8 mouse cellular contexts compared by ENCODE assay signal in the genomic region with DNA sequence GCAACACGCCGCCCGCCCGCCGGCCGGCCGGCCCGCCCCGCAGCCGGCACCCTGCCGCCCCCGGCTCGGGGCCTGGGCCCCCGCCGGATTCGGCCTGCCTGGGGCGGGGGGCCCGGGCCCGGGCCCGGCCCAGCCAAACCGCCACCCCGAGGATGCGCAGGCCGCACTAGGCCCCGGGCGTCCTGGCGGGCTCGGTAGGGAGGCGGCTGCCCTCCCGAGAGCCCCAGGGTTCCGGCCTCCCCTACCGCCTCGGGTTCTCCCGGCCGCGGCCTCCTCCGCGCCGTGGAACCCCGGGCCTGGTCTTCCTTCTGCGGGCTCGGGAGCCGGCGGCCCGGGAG. TPM values are rescaled to one million over a fixed set of nuclear protein-coding genes. Genes with fewer than 3 reads are reported as not detected.
DNase-seq lines count a peak whose midpoint lies in the region; ATAC-seq and TF ChIP-seq lines count a peak whose summit lies in the region.

No protein-coding gene starts in this region.

- H3K4me2 ChIP-seq in kidney, embryonic 14.5 days (replicated peaks; ENCODE audit: low read depth, low read length) = peak overlapping the region; percentile 60
- peak overlapping the region; percentile 83 for H3K4me2 ChIP-seq in hindbrain, postnatal 0 days (ENCODE audit: low read depth, low read length)
- no peak overlapping the region for H3K4me2 ChIP-seq in myocyte (ENCODE audit: low read depth)

- H3K27ac ChIP-seq in kidney, embryonic 14.5 days (ENCODE audit: low read depth, low read length) = peak overlapping the region; percentile 100
- peak overlapping the region; percentile 100 for H3K27ac ChIP-seq in hindbrain, postnatal 0 days

- 0% methylated on average over 16 of the region's 45 CpGs for WGBS in kidney, embryonic 14.5 days
- 0% methylated on average over 42 of the region's 45 CpGs for WGBS in hindbrain, postnatal 0 days

- peak overlapping the region; percentile 100 for H3K9ac ChIP-seq in kidney, embryonic 14.5 days (ENCODE audit: low read depth, low read length)
- peak overlapping the region; percentile 99 for H3K9ac ChIP-seq in hindbrain, postnatal 0 days (replicated peaks; ENCODE audit: low read length)

- TF ChIP-seq CTCF in hindbrain, postnatal 0 days (IDR thresholded peaks at IDR 0.05; ENCODE audit: low read depth) = no peak

- no peak for TF ChIP-seq POLR2A in myocyte (IDR thresholded peaks at IDR 0.05; ENCODE audit: insufficient read length, low read depth)

- H3K27me3 ChIP-seq in kidney, embryonic 14.5 days (ENCODE audit: control insufficient read depth, insufficient read depth, low read length) = no peaks in the 10 kb centered on the region
- H3K27me3 ChIP-seq in hindbrain, postnatal 0 days (ENCODE audit: insufficient read depth, low read length) = no peaks in the 10 kb centered on the region
- no peaks in the 10 kb centered on the region for H3K27me3 ChIP-seq in myocyte (ENCODE audit: control insufficient read depth, insufficient read depth, insufficient read length)

- peaks cover 14% of the 10 kb centered on the region; the same call in 1 of the 2 replicates for H3K4me1 ChIP-seq in kidney, embryonic 14.5 days (ENCODE audit: control insufficient read depth, insufficient read depth, low read length)
- H3K4me1 ChIP-seq in hindbrain, postnatal 0 days (ENCODE audit: insufficient read depth, low read length) = peaks cover 13% of the 10 kb centered on the region

- peaks cover 46% of the 10 kb centered on the region for H3K79me2 ChIP-seq in myocyte (ENCODE audit: control insufficient read depth, insufficient read depth)

- H3K4me3 ChIP-seq in kidney, embryonic 14.5 days (ENCODE audit: low read length) = peak overlapping the region; percentile 88
- peak overlapping the region; percentile 98 for H3K4me3 ChIP-seq in hindbrain, postnatal 0 days (ENCODE audit: low read length)
- peak overlapping the region; percentile 59 for H3K4me3 ChIP-seq in myocyte

- no peak for DNase-seq in kidney, adult 9 months
- DNase-seq in c-Kit-negative CD71-positive TER-119-positive erythroid progenitor cells, embryonic 14.5 days (ENCODE audit: low read depth, low spot score) = peak; percentile 30
- no peak for DNase-seq in hindbrain, postnatal 0 days (ENCODE audit: low spot score)
- no peak for DNase-seq in spleen, postnatal 36 days (ENCODE audit: low spot score in 2 of 2)
- DNase-seq in natural killer cell, adult 2 months (ENCODE audit: low spot score in 2 of 2) = no peak

- H3K36me3 ChIP-seq in kidney, embryonic 14.5 days (ENCODE audit: control insufficient read depth, insufficient read depth, low read length) = no peaks in the 10 kb centered on the region
- no peaks in the 10 kb centered on the region for H3K36me3 ChIP-seq in hindbrain, postnatal 0 days (ENCODE audit: insufficient read depth, low read length)
- H3K36me3 ChIP-seq in myocyte (ENCODE audit: control insufficient read depth, insufficient read depth) = no peaks in the 10 kb centered on the region

- peak overlapping the region; percentile 94 for H3ac ChIP-seq in myocyte (ENCODE audit: control insufficient read depth, insufficient read length)

- H3K9me3 ChIP-seq in kidney, embryonic 14.5 days (ENCODE audit: control insufficient read depth, low read length) = no peaks in the 10 kb centered on the region
- H3K9me3 ChIP-seq in hindbrain, postnatal 0 days (ENCODE audit: low read length) = no peaks in the 10 kb centered on the region

- no peak; the same call in 1 of the 2 replicates for ATAC-seq in kidney, embryonic 14.5 days (ENCODE audit: low FRiP score, low TSS enrichment)
- ATAC-seq in hindbrain, postnatal 0 days = no peak; the same call in 1 of the 2 replicates
- ATAC-seq in megakaryocyte-erythroid progenitor cell, adult 5-6 weeks (replicated peaks; ENCODE audit: low FRiP score, low TSS enrichment, poor library complexity, severe bottlenecking) = no peak

TF ChIP-seq in myocyte, 11 proteins besides CTCF, POLR2A, EP300 and RAD21:
- TF ChIP-seq MYOD1 (IDR thresholded peaks at IDR 0.05; ENCODE audit: control insufficient read depth in 1 of 3, insufficient read length in 2 of 3, low read depth in 2 of 3) (no peak), TCF3 (IDR thresholded peaks at IDR 0.05; ENCODE audit: insufficient read length, low read depth) (no peak), MYOG (IDR thresholded peaks at IDR 0.05; ENCODE audit: control insufficient read depth in 1 of 3, insufficient read depth in 1 of 3, insufficient read length in 2 of 3, low read depth in 2 of 3) (no peak), REST (IDR thresholded peaks at IDR 0.05; ENCODE audit: insufficient read depth, insufficient read length) (no peak), POLR2AphosphoS2 (IDR thresholded peaks at IDR 0.05; ENCODE audit: insufficient read length, low read depth) (no peak), CEBPB (IDR thresholded peaks at IDR 0.05; ENCODE audit: insufficient read depth, poor library complexity, severe bottlenecking) (no peak)

RNA-seq across cellular contexts. Expression of a gene that starts 0.3 kb away (rescaled TPM):
- 48.5 and 70.1 TPM in 2 replicates for polyA plus RNA-seq in kidney, embryonic 14.5 days (2014; fragmentation: Nextera tagmentation; extraction: Ambion mirVana)
- 71.9 and 77.7 TPM in 2 replicates for total RNA-seq in hindbrain, postnatal 0 days (2014; rRNA removed)
- 21.3 and 24.5 TPM in 2 replicates for polyA plus RNA-seq in hindbrain, postnatal 0 days (2015; fragmentation: Nextera tagmentation; extraction: Ambion mirVana)
- 26.8 TPM for polyA plus RNA-seq in myocyte (2012; fragmentation: generic; extraction: Trizol)
- total RNA-seq in megakaryocyte-erythroid progenitor cell, adult 5-6 weeks (2014; fragmentation: Nextera tagmentation) = 75.5 and 77.6 TPM in 2 replicates
- total RNA-seq in megakaryocyte-erythroid progenitor cell, adult 5-6 weeks (2017) = 58.9 and 85.1 TPM in 2 replicates
